Mouse (Mus musculus): ENCODE results near the gene Ankef1.

GRCm38 (mm10) chr2:136588811-136589210, 87.1 kb downstream of the Ankef1 start:
- TF ChIP-seq MAX (IDR thresholded peaks at IDR 0.05) (no peak), CTCF (IDR thresholded peaks at IDR 0.05; ENCODE audit: control insufficient read depth, insufficient read depth, insufficient read length) (no peak), USF1 (IDR thresholded peaks at IDR 0.05; ENCODE audit: low read depth) (no peak), MYOG (IDR thresholded peaks at IDR 0.05; ENCODE audit: control insufficient read depth, extremely low read depth, insufficient read length) (no peak)

Data from C2C12 (cell line).